In genomic region chr7:45787642-45788041, GRCm38 (mm10) we compare ENCODE assay signal across 1 mouse cellular context.
TF ChIP-seq lines count a peak whose summit lies in the region.

No protein-coding gene starts in this region.

TF ChIP-seq in ES-E14, 5 proteins besides CTCF, POLR2A, EP300 and RAD21:
- no peak for TF ChIP-seq CHD2 (IDR thresholded peaks at IDR 0.05; ENCODE audit: low read depth, low read length)
- TF ChIP-seq ZNF384 (IDR thresholded peaks at IDR 0.05; ENCODE audit: low read depth, low read length) = no peak
- TF ChIP-seq MAFK (IDR thresholded peaks at IDR 0.05; ENCODE audit: insufficient read depth, low read depth, low read length) = no peak
- TF ChIP-seq ZC3H11A (IDR thresholded peaks at IDR 0.05; ENCODE audit: borderline replicate concordance, low read depth, low read length) = no peak
- TF ChIP-seq HCFC1 (IDR thresholded peaks at IDR 0.05; ENCODE audit: borderline replicate concordance, insufficient read depth, low read length) = no peak
